Mouse (Mus musculus) limb, embryonic 15.5 days (tissue): ENCODE results near the gene Cd80. TPM values are rescaled to one million over a fixed set of nuclear protein-coding genes. Genes with fewer than 3 reads are reported as not detected.

Source experiments
- ATAC-seq: fragments of 200-750 bp; cut with Nextera tagmentation; 2 replicates; pipeline ENCODE4 v1.8.0; 2017; ENCODE audit warnings: low read depth, moderate TSS enrichment; ENCODE audit not compliant: insufficient number of reproducible peaks, low FRiP score, low TSS enrichment
- H3K27ac ChIP-seq: fragments of 300-500 bp; sonication (generic); 2 replicates; pipeline ENCODE4 v1.5.1; 2015; ENCODE audit warnings: moderate library complexity, mild to moderate bottlenecking, inconsistent platforms
- H3K27me3 ChIP-seq: fragments of 300-500 bp; sonication (generic); 2 replicates; pipeline ENCODE4 v1.6.1; 2015; ENCODE audit warnings: inconsistent platforms
- H3K36me3 ChIP-seq: fragments of 300-500 bp; sonication (generic); 2 replicates; pipeline ENCODE4 v1.6.1; 2015; ENCODE audit warnings: inconsistent platforms
- H3K4me1 ChIP-seq: fragments of 300-500 bp; sonication (generic); 2 replicates; pipeline ENCODE4 v1.6.1; 2015; ENCODE audit warnings: inconsistent platforms
- H3K4me2 ChIP-seq: fragments of 300-500 bp; sonication (generic); 2 replicates; pipeline ENCODE4 v1.6.1; 2015; ENCODE audit warnings: mild to moderate bottlenecking, inconsistent platforms
- H3K4me3 ChIP-seq: fragments of 300-500 bp; sonication (generic); 2 replicates; pipeline ENCODE4 v1.5.1; 2015; ENCODE audit warnings: mild to moderate bottlenecking, inconsistent platforms
- H3K9ac ChIP-seq: fragments of 300-500 bp; sonication (generic); 2 replicates; pipeline ENCODE4 v1.6.1; 2015; ENCODE audit warnings: inconsistent platforms
- H3K9me3 ChIP-seq: fragments of 300-500 bp; sonication (generic); 2 replicates; pipeline ENCODE4 v1.6.1; 2016; ENCODE audit warnings: inconsistent platforms
- WGBS: fragments of 180-500 bp; shearing (Covaris S2); methylation state at CpG from one replicate; pipeline ENCODE4 v1.1.7; 2015; 5-methylcytosine and 5-hydroxymethylcytosine counted together
- polyA plus RNA-seq: library from polyadenylated mRNA; unstranded; fragments of >200 nt; fragmentation: Nextera tagmentation; extraction: Ambion mirVana; gene quantifications from 2 replicates; pipeline ENCODE4 v1.2.1, GENCODE M21; 2015

Cd80 gene
- polyA plus RNA-seq, 1 experiment from 2014 or later, result 0.35 TPM

- Histone ChIP-seq H3K4me3 (no peak overlapping the region), H3K9me3 (no peaks in the 10 kb centered on the region), H3K27me3 (no peaks in the 10 kb centered on the region), H3K36me3 (peaks cover 57% of the 10 kb centered on the region), H3K4me1 (no peaks in the 10 kb centered on the region), H3K4me2 (no peak overlapping the region), H3K9ac (no peak overlapping the region), H3K27ac (no peak overlapping the region)
- WGBS, result 75% methylated on average over 4 of the region's 4 CpGs
- ATAC-seq, result 0 out of 2 replicates have a peak, but pooled peaks have one; percentile 61
Measured at GRCm38 (mm10) chr16:38506041-38506634, 50.8 kb downstream of the Cd80 start.

GRCm38 (mm10) chr16:38510846-38511245 is 55.5 kb downstream of the Cd80 start:
- 97% methylated on average over 2 of the region's 2 CpGs for WGBS
- ATAC-seq, result no peak
- H3K36me3 ChIP-seq, result peaks cover 41% of the 10 kb centered on the region
- no peak overlapping the region for H3K9ac ChIP-seq
- no peaks in the 10 kb centered on the region for H3K27me3 ChIP-seq
- no peak overlapping the region for H3K27ac ChIP-seq
- H3K4me1 ChIP-seq, result no peaks in the 10 kb centered on the region
- H3K4me3 ChIP-seq, result no peak overlapping the region
- no peak overlapping the region for H3K4me2 ChIP-seq
- no peaks in the 10 kb centered on the region for H3K9me3 ChIP-seq

GRCm38 (mm10) chr16:38519140-38519539 is 63.8 kb downstream of the Cd80 start:
- Histone ChIP-seq H3K27me3 (no peaks in the 10 kb centered on the region), H3K4me3 (no peak overlapping the region), H3K4me2 (no peak overlapping the region), H3K9me3 (no peaks in the 10 kb centered on the region), H3K36me3 (peaks cover 22% of the 10 kb centered on the region), H3K4me1 (peaks cover 9% of the 10 kb centered on the region), H3K9ac (no peak overlapping the region), H3K27ac (no peak overlapping the region)
- WGBS, result 89% methylated on average over 2 of the region's 2 CpGs
- ATAC-seq, result no peak

- 29% methylated on average over 8 of the region's 8 CpGs for WGBS
- Histone ChIP-seq H3K9ac (peak overlapping the region; percentile 2; the same call in 1 of the 2 replicates), H3K9me3 (no peaks in the 10 kb centered on the region), H3K27ac (no peak overlapping the region), H3K4me1 (peaks cover 9% of the 10 kb centered on the region), H3K4me2 (peak overlapping the region; percentile 52), H3K4me3 (peak overlapping the region; percentile 96), H3K27me3 (no peaks in the 10 kb centered on the region), H3K36me3 (peaks cover 31% of the 10 kb centered on the region)
- no peak for ATAC-seq
Measured at GRCm38 (mm10) chr16:38521211-38521987, 66.0 kb downstream of the Cd80 start.

- WGBS, result under 1% methylated on average over 72 of the region's 73 CpGs
Measured at GRCm38 (mm10) chr16:38522129-38523084, 67.0 kb downstream of the Cd80 start, which contains the start of gene Timmdc1. Timmdc1 (minus strand) TSS chr16:38522663.

GRCm38 (mm10) chr16:38526264-38526663 is 70.9 kb downstream of the Cd80 start:
- H3K4me2 ChIP-seq, result no peak overlapping the region
- no peak overlapping the region for H3K4me3 ChIP-seq
- H3K9ac ChIP-seq, result no peak overlapping the region
- no peak overlapping the region for H3K27ac ChIP-seq
- no peak for ATAC-seq
- H3K4me1 ChIP-seq, result peaks cover 9% of the 10 kb centered on the region
- 85% methylated on average over 6 of the region's 6 CpGs for WGBS
- no peaks in the 10 kb centered on the region for H3K27me3 ChIP-seq
- H3K36me3 ChIP-seq, result peaks cover 56% of the 10 kb centered on the region
- H3K9me3 ChIP-seq, result no peaks in the 10 kb centered on the region

More at GRCm38 (mm10) chr16:38522129-38523084, 67.0 kb downstream of the Cd80 start, which contains the start of gene Timmdc1:
- Histone ChIP-seq H3K9me3 (no peaks in the 10 kb centered on the region), H3K4me2 (peak within 1 kb of the TSS; percentile 52), H3K36me3 (peaks cover 33% of the 10 kb centered on the region), H3K27me3 (no peaks in the 10 kb centered on the region), H3K4me3 (peak within 1 kb of the TSS; percentile 96), H3K4me1 (peaks cover 9% of the 10 kb centered on the region), H3K27ac (peak within 1 kb of the TSS; percentile 96), H3K9ac (peak within 1 kb of the TSS; percentile 91)
- ATAC-seq, result peak; percentile 96

- no peak overlapping the region for H3K4me2 ChIP-seq
- 43% methylated on average over 8 of the region's 8 CpGs for WGBS
- H3K4me1 ChIP-seq, result no peaks in the 10 kb centered on the region
- H3K9me3 ChIP-seq, result no peaks in the 10 kb centered on the region
- no peak overlapping the region for H3K9ac ChIP-seq
- peaks cover 72% of the 10 kb centered on the region for H3K36me3 ChIP-seq
- H3K27ac ChIP-seq, result no peak overlapping the region
- ATAC-seq, result no peak
- H3K4me3 ChIP-seq, result no peak overlapping the region
- H3K27me3 ChIP-seq, result no peaks in the 10 kb centered on the region
Measured at GRCm38 (mm10) chr16:38536544-38537146, 81.3 kb downstream of the Cd80 start.

- no peak for ATAC-seq
- H3K36me3 ChIP-seq, result peaks cover 74% of the 10 kb centered on the region
- no peak overlapping the region for H3K4me3 ChIP-seq
- H3K27me3 ChIP-seq, result no peaks in the 10 kb centered on the region
- 88% methylated on average over 12 of the region's 13 CpGs for WGBS
- no peak overlapping the region for H3K27ac ChIP-seq
- H3K4me2 ChIP-seq, result no peak overlapping the region
- no peak overlapping the region for H3K9ac ChIP-seq
- H3K9me3 ChIP-seq, result no peaks in the 10 kb centered on the region
- H3K4me1 ChIP-seq, result no peaks in the 10 kb centered on the region
Measured at GRCm38 (mm10) chr16:38538716-38539380, 83.5 kb downstream of the Cd80 start.

Other genes with a start within 250 kb of the Cd80 start
- gene Nr1i2, start 160.7 kb upstream of the Cd80 start, polyA plus RNA-seq, result not detected in 2 replicates
- gene Maats1, start 113.4 kb upstream of the Cd80 start, polyA plus RNA-seq, result 0.11 TPM in 1 of 2 replicates, not detected in the other
- 104 and 121 TPM in 2 replicates for gene Cox17, start 108.6 kb upstream of the Cd80 start, polyA plus RNA-seq
- 0.55 TPM in 1 of 2 replicates, not detected in the other for gene Gm21987, start 108.5 kb upstream of the Cd80 start, polyA plus RNA-seq
- gene Popdc2, start 93.4 kb upstream of the Cd80 start, polyA plus RNA-seq, result 3.2 and 8.5 TPM in 2 replicates
- gene Pla1a, start 22.4 kb upstream of the Cd80 start, polyA plus RNA-seq, result 0.67 and 0.93 TPM in 2 replicates
- 106 TPM in 2 replicates for gene Adprh, start 2.9 kb upstream of the Cd80 start, polyA plus RNA-seq
- gene Timmdc1, start 67.1 kb downstream of the Cd80 start, polyA plus RNA-seq, result 26.6 and 28.3 TPM in 2 replicates
- gene Poglut1, start 94.7 kb downstream of the Cd80 start, polyA plus RNA-seq, result 53.1 and 58.5 TPM in 2 replicates
- 154 and 161 TPM in 2 replicates for gene Tmem39a, start 103.1 kb downstream of the Cd80 start, polyA plus RNA-seq